Mouse (Mus musculus) bone marrow, adult 2 months (tissue): Measurements from ENCODE around the gene Ikbke. TPM values are rescaled to one million over a fixed set of nuclear protein-coding genes. Genes with fewer than 3 reads are reported as not detected.

Experiments
- H3K27ac ChIP-seq: fragments of 200-500 bp; 2 replicates; pipeline ENCODE4 v1.5.1; 2012; ENCODE audit warnings: low read depth, mild to moderate bottlenecking, control low read depth, inconsistent platforms, low read length; ENCODE audit not compliant: control insufficient read depth, poor library complexity, insufficient read depth
- H3K4me1 ChIP-seq: fragments of 200-500 bp; 2 replicates; pipeline ENCODE4 v1.6.1; 2011; ENCODE audit warnings: low read length; ENCODE audit not compliant: control insufficient read depth, insufficient read depth
- H3K4me3 ChIP-seq: fragments of 200-500 bp; replicated peaks from 2 replicates; pipeline ENCODE3; 2011; ENCODE audit warnings: mild to moderate bottlenecking, low read depth, low read length, control low read depth; ENCODE audit not compliant: control insufficient read depth
- CTCF ChIP-seq: fragments of 200-500 bp; IDR thresholded peaks from 2 replicates; pipeline ENCODE4 v1.5.1; 2011; ENCODE audit warnings: low read length, control low read depth; ENCODE audit not compliant: control insufficient read depth, insufficient read depth
- POLR2A ChIP-seq: fragments of 200-500 bp; IDR thresholded peaks from 2 replicates; pipeline ENCODE4 v1.6.1; 2011; ENCODE audit warnings: low read depth, mild to moderate bottlenecking, control low read depth, low read length, borderline replicate concordance; ENCODE audit not compliant: control insufficient read depth
- WGBS: fragments of 180-500 bp; shearing (Covaris S2); methylation state at CpG from one replicate; pipeline ENCODE4 v1.1.7; 2018; 5-methylcytosine and 5-hydroxymethylcytosine counted together
- polyA plus RNA-seq: library from polyadenylated mRNA; stranded (reverse); fragments of >200 nt; gene quantifications from 2 replicates; pipeline ENCODE4 v1.2.4, GENCODE M21; 2011; ENCODE audit warnings: low replicate concordance; ENCODE audit not compliant: missing spikeins, insufficient read depth, insufficient read length

Ikbke gene
- polyA plus RNA-seq, 1 experiment = 40.9 TPM

- Histone ChIP-seq H3K27ac (no peak overlapping the region), H3K4me1 (peaks cover 3% of the 10 kb centered on the region; the same call in 1 of the 2 replicates), H3K4me3 (no peak overlapping the region)
- TF ChIP-seq CTCF = no peak
- no peak for TF ChIP-seq POLR2A
- 80% methylated on average over 12 of the region's 12 CpGs for WGBS
Measured at GRCm38 (mm10) chr1:131233527-131233926, 45.9 kb downstream of the Ikbke start.

GRCm38 (mm10) chr1:131228659-131229058, 50.7 kb downstream of the Ikbke start:
- 58% methylated on average over 5 of the region's 5 CpGs for WGBS
- Histone ChIP-seq H3K4me1 (no peaks in the 10 kb centered on the region), H3K27ac (no peak overlapping the region), H3K4me3 (no peak overlapping the region)
- no peak for TF ChIP-seq CTCF
- TF ChIP-seq POLR2A = no peak

- Histone ChIP-seq H3K4me3 (no peak overlapping the region), H3K4me1 (no peaks in the 10 kb centered on the region), H3K27ac (no peak overlapping the region)
- 64% methylated on average over 7 of the region's 7 CpGs for WGBS
- no peak for TF ChIP-seq POLR2A
- TF ChIP-seq CTCF = no peak
Measured at GRCm38 (mm10) chr1:131228225-131228624, 51.2 kb downstream of the Ikbke start.

DNA sequence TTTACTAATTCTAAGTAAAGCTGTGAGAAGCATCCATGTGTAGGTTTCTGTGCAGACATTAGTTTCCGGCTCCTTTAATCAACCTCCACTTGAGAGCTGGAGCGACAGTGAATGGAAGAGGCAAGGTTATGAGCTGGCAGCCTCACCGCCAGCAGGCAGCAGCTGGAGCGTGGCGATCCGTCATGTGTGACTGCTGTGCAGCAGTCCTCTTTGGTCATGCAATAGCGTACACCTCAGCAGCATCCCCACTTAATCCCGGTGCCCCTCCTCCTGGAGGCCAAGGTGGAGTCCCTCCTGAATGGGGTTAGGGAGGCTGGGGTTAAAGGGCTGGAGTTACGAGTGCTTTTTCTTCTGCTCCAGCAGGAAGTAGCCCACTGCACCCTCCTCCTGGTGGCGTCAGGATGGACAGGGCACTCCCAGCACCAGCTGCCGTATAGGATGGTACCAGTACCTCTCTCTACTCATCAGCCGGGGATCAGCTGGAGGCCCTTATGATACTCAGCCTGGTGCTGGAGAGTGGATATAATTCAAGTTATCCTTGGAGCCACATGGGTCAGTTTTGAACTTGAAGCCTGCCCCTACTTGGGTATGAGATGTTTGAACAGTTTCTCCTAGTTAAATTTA, 54.4 kb downstream of the Ikbke start:
- WGBS = 78% methylated on average over 12 of the region's 12 CpGs
- H3K27ac ChIP-seq = no peak overlapping the region; the same call in 1 of the 2 replicates
- H3K4me3 ChIP-seq = no peak overlapping the region
- no peaks in the 10 kb centered on the region for H3K4me1 ChIP-seq
- TF ChIP-seq CTCF (no peak), POLR2A (no peak)

GRCm38 (mm10) chr1:131223345-131223744, 56.1 kb downstream of the Ikbke start:
- Histone ChIP-seq H3K4me1 (peaks cover 2% of the 10 kb centered on the region; the same call in 1 of the 2 replicates), H3K27ac (no peak overlapping the region), H3K4me3 (no peak overlapping the region)
- WGBS = 77% methylated on average over 2 of the region's 2 CpGs
- TF ChIP-seq CTCF (no peak), POLR2A (no peak)

DNA sequence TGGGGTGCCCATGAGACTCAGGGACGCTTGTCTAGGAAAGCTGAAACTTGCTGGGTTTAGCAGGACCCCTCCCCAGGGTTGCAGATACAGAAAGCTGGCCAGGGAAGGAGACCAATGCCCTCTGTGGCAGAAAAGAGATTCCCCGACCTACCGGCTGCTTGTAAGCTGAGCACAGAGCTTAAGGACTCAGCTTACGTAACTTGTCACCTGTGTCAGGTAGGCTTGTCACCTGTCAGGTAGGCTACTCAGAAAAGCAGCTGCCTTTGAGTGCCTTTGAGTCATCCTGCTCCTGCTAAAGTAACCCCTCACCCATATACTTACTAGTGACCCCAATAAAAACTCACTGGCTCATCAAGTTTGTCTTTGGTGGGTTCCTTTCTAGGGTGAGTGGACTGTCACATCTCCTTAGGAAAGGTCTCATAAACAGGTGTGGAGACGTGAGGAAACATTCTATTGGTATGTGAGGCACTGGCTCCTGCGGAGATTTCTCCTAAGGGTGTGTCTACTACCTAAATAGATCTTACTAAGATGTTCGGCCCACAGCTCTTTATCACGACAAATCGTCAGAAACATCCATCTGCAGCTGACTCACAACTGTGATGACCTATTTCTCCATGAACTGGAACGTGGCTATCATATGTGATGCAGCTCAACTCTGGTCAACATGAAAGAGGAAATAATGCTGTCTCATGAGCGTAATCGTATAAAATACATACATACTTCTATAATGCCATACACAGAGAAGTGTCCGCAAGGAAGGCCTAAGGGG, 57.4 kb downstream of the Ikbke start:
- 81% methylated on average over 13 of the region's 13 CpGs for WGBS
- no peak for TF ChIP-seq POLR2A
- TF ChIP-seq CTCF = no peak
- no peak overlapping the region for H3K4me3 ChIP-seq
- no peak overlapping the region for H3K27ac ChIP-seq
- peaks cover 2% of the 10 kb centered on the region; the same call in 1 of the 2 replicates for H3K4me1 ChIP-seq

DNA sequence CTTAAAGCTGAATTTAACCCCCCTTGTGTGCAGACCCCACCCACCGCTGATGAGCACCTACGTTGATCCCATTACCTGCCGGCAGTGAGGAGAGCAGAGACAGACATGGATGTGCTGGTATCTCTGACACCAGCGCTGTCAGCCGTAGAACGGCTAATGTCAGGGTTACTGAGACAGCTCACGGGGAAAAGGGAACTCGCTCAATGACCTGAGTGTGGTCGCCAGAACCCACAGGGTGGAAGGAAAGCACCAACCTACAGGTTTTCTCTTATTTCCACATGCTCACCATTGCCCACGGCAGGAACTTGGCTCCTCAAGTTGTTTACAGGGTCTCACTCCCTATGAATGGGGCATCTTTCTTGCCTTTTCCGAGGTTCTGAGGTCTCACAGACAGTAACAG, 60.5 kb downstream of the Ikbke start:
- H3K4me1 ChIP-seq = peaks cover 2% of the 10 kb centered on the region; the same call in 1 of the 2 replicates
- H3K27ac ChIP-seq = no peak overlapping the region
- H3K4me3 ChIP-seq = no peak overlapping the region
- no peak for TF ChIP-seq CTCF
- no peak for TF ChIP-seq POLR2A
- WGBS = 18% methylated on average over 11 of the region's 11 CpGs

GRCm38 (mm10) chr1:131213361-131213760, 66.0 kb downstream of the Ikbke start:
- Histone ChIP-seq H3K4me3 (no peak overlapping the region), H3K4me1 (no peaks in the 10 kb centered on the region; the same call in 1 of the 2 replicates), H3K27ac (no peak overlapping the region)
- TF ChIP-seq CTCF = no peak
- no peak for TF ChIP-seq POLR2A
- WGBS = 74% methylated on average over 6 of the region's 6 CpGs
